Mouse (Mus musculus): Measurements from ENCODE around the gene Boll.
A peak's percentile ranks its signal among the peaks of the same experiment; 100 is the strongest.
"Not testable (repeated sequence)": the region's sequence is repeated elsewhere in the genome, so short reads cannot be mapped to it uniquely, and the experiment has no call there.

Boll gene

GRCm38 (mm10) chr1:55363044-55363565 is at the start of gene Boll:
TSS of gene Boll (minus strand) at chr1:55363469.
- peak; percentile 54 to 90 for DNase-seq

- DNase-seq, result no peak
Measured at GRCm38 (mm10) chr1:55412569-55412968, 49.3 kb upstream of the Boll start.

GRCm38 (mm10) chr1:55411079-55411478 is 47.8 kb upstream of the Boll start:
- no peak for DNase-seq

GRCm38 (mm10) chr1:55410670-55411069 is 47.4 kb upstream of the Boll start:
- DNase-seq, result no peak

GRCm38 (mm10) chr1:55406531-55407375 is 43.5 kb upstream of the Boll start:
- peak; percentile 9 to 32 for DNase-seq

- peak; percentile 84 to 90 for DNase-seq
Measured at GRCm38 (mm10) chr1:55406023-55406413, 42.7 kb upstream of the Boll start.

GRCm38 (mm10) chr1:55405272-55406022 is 42.2 kb upstream of the Boll start, which contains the start of gene Plcl1:
TSS of gene Plcl1 (plus strand) at chr1:55405921.
- peak; percentile 98 for DNase-seq

GRCm38 (mm10) chr1:55404439-55404838 is 41.2 kb upstream of the Boll start:
- DNase-seq, result peak; percentile 69 to 77

GRCm38 (mm10) chr1:55399891-55400290 is 36.6 kb upstream of the Boll start:
- DNase-seq, result no peak

- DNase-seq, result peak; percentile 74 to 92
Measured at GRCm38 (mm10) chr1:55383114-55383773, 20.0 kb upstream of the Boll start.

- no peak for DNase-seq
Measured at GRCm38 (mm10) chr1:55380527-55380926, 17.3 kb upstream of the Boll start.

GRCm38 (mm10) chr1:55372626-55373025 is 9.4 kb upstream of the Boll start:
- no peak for DNase-seq

GRCm38 (mm10) chr1:55363586-55363985 is 317 bp upstream of the Boll start:
- DNase-seq, result peak; percentile 44 to 74

GRCm38 (mm10) chr1:55362634-55363033 is 635 bp downstream of the Boll start:
- DNase-seq, result no peak

- DNase-seq, result not testable (repeated sequence)
Measured at GRCm38 (mm10) chr1:55351914-55352313, 11.4 kb downstream of the Boll start.

GRCm38 (mm10) chr1:55325496-55325895 is 37.8 kb downstream of the Boll start:
- DNase-seq, result peak in 1 of 2 experiments; percentile 63

- no peak for DNase-seq
Measured at GRCm38 (mm10) chr1:55301077-55301476, 62.2 kb downstream of the Boll start.

- no peak for DNase-seq
Measured at GRCm38 (mm10) chr1:55279081-55279480, 84.2 kb downstream of the Boll start.

GRCm38 (mm10) chr1:55265447-55265846 is 97.8 kb downstream of the Boll start:
- no peak for DNase-seq

- DNase-seq, result no peak
Measured at GRCm38 (mm10) chr1:55264385-55264784, 98.9 kb downstream of the Boll start.

GRCm38 (mm10) chr1:55246374-55246773 is 116.9 kb downstream of the Boll start:
- no peak for DNase-seq

GRCm38 (mm10) chr1:55239237-55239636 is 124.0 kb downstream of the Boll start:
- DNase-seq, result peak; percentile 51 to 56

GRCm38 (mm10) chr1:55238496-55238895 is 124.8 kb downstream of the Boll start:
- DNase-seq, result no peak
